Mouse (Mus musculus) kidney, adult 18-20 months (tissue): ENCODE results near the gene Pabpc4.
"Not testable (repeated sequence)": the region's sequence is repeated elsewhere in the genome, so short reads cannot be mapped to it uniquely, and the experiment has no call there.

ENCODE experiments used
- DNase-seq: peaks from one replicate; pipeline ENCODE4 v3.0.0; 2021

The Pabpc4 gene

DNA sequence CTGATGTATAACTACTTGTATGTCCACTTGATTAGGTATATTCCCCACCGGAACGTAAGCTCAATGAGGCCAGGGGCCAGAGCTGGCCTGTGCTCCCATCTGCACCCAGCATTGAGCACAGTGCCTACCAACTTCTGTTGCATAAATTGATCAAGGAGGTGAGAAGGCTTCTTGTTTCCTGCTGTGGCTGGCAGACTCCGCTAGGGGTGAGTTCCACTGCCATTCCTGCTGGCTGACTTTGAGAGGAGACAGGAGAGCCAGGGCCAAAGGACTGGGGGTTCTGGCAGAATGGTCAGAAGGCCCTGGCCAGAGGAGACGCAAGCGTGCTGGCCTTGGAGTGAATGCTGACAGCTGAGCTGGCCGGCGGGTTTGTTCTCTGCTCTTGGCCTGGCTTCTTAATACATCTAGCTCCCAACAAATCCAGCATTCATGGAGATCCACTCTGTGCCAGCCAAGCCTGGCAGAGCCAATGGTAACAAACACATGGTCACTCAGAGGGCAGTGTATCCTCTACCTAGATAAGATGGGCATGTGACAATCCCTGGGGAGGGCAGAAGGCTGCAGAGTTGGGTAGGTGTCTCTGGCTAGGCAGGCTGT lies 13.1 kb upstream of the Pabpc4 start:
- no peak for DNase-seq

DNA sequence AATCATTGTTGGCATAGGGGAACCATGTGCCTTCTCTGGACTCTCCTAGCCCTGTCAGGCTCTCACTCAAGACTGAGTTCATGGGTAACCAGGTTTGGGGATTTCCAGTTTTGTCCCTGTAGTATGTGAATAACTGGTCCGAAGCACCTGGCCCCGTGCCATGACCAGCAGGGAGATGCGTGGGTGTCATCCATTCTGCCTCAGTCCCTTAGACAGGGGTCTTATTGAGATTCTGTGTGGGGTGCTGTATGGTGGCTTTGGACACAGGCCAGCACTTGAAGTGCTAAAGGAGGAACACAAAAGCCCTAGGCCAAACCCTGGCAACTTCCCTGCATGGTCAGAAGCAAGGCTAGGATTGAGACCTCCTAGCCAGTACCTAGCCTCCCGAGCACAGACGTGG lies 9.9 kb upstream of the Pabpc4 start:
- no peak for DNase-seq

DNA sequence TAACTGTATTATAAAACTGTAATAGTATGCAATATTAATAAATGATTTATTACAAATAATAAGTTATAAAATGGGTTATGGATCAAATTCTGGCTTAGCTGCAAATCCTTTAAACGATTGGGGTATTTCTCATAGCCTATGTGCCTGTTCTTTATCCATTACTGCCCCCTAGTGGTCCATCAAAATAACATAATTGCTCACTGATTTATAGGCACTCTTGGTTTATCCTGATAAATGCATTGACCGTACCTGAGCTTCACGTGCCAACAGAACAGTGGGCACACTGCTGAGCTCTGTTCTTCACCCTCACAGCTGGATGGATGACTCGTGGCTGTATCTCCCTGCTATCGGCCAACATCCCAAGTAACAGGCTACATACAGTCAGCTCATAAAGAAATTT lies 7.5 kb upstream of the Pabpc4 start:
- no peak for DNase-seq

DNA sequence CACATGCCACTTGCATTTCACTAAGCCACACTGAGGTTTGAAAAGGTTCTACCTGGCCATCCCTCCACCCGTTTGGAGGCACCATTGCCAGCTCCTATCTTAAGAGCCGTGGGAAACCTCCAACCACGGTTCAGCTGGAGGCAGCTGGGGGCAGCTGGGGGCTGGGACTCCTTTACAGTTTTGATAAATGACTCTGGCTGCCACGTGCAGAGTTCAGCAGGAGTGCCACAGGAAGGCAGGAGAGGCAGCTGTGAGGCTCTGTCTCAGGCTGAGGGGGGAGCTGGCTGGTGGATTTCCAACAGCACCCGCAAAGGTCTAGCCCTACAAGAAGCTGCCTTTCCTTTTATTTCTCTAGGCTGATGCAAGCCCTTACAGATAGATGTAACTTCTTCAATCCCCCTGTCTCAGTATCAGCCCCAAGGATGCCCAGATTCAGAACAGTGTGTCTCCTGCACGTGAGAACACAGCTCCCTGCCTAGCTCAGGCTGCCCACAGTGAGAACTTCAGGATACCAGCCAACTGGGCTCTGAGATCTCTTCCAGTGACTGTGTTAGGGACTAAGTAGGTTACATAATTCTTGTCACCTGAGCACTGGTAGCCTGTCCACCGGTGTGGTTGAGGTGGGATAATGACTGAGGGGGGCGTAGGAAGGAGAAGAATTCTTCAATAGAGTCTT lies 1.9 kb upstream of the Pabpc4 start:
- no peak for DNase-seq

DNA sequence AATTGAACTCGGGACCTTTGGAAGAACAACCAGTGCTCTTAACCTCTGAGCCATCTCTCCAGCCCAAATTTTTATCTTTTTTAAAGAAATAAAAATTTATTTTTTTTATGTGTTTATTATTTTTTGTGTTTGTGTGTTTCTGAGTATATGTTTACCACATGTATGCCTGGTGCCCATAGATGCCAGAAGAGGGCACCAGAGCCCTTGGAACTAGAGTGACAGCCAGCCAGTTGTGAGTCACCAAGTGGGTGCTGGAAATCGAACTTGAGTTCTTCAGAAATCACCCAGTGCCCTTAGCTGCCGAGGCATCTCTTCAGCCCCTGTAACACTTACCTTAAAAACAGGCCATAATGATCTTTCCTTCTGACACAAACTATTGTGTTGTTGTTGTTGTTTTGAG lies 8.9 kb downstream of the Pabpc4 start:
- DNase-seq: no peak

DNA sequence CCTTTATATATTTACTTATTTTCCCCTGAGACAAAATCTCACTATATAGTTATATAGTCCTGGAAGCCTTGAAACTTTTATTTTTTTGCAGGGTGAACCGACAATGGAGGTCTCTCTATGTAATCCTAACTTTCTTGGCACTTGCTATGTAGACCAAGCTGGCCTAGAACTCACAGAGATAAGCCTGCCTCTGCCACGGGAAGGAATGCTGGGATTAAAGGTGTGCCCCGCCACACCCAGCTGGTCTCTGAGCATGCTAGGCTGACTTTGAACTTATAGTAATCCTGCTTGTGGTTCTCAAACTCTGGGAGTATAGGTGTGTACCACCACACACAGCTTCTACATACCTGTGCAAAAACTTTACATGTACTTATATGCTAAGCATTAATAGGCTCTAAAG lies 18.0 kb downstream of the Pabpc4 start:
- DNase-seq: no peak

DNA sequence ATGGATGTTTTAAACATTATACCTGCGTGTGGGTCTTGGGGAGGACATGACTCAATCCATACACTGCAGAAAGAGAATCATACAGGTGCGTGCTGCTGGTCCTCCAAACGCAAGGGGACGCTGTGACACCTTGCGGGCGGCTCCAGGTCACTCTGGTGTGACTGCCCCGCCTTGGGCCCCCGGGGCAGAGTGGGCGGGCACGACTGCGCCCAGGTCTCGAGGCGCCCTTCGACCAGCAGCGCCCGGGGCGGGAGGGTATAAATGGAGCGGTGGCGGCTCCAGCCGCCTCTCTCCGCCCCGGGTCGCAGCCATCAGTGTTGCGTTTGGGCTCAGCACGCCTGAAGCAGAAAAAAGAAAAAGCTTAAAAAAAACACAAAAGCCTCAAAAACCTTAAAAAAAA lies 20.3 kb downstream of the Pabpc4 start:
- peak; percentile 95 for DNase-seq

DNA sequence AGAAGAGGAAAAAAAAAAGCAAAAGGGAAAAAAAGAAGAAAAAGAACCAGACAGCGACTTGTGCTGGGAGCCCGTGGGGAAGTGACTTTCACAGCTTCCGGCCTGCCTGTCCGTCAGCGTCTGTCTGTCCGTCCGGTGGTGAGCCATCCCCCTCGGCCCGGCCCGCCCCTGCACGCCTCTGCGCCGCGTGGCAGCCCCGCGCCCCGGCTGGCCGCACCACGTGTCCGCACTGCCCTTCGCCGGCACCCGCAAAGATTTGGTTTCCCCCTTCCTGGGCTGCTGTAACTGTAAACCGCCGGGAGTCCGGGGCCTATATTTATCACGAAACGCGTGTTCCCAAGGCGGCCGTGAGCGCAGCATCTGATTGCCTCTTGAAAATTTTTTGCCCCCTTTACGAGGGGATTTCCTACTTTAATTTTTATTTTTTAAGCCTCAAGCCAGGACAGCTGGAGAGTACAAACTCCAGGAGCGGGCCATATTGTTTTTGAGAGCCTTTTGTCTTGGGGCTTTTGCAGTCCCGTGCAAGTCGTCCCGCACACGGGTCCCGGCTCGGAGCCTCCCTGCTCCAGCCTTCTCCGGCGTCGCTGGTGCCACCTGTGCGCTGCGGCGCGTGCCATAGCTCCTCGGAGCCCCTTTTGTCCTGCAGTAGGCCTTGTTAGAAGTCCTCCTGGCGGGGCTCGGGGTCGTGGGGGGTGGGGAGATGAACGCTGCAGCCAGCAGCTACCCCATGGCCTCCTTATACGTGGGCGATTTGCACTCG lies 20.9 kb downstream of the Pabpc4 start:
- DNase-seq: peak; percentile 52

DNA sequence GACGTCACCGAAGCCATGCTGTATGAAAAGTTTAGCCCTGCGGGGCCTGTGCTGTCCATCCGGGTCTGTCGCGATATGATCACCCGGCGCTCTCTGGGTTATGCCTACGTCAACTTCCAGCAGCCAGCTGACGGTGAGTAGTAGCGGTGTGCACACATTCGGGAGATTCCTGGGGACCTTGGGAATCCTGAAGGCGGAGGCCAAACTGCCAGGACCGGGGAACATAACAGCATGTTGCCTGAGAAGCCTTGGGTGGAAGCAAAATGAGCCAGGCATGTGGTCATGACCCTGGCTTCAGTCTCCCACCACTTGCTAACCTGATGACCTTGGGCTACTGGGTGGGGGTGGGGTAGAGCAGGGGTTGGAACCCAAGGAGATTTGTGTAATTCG lies 21.5 kb downstream of the Pabpc4 start:
- peak; percentile 41 for DNase-seq

DNA sequence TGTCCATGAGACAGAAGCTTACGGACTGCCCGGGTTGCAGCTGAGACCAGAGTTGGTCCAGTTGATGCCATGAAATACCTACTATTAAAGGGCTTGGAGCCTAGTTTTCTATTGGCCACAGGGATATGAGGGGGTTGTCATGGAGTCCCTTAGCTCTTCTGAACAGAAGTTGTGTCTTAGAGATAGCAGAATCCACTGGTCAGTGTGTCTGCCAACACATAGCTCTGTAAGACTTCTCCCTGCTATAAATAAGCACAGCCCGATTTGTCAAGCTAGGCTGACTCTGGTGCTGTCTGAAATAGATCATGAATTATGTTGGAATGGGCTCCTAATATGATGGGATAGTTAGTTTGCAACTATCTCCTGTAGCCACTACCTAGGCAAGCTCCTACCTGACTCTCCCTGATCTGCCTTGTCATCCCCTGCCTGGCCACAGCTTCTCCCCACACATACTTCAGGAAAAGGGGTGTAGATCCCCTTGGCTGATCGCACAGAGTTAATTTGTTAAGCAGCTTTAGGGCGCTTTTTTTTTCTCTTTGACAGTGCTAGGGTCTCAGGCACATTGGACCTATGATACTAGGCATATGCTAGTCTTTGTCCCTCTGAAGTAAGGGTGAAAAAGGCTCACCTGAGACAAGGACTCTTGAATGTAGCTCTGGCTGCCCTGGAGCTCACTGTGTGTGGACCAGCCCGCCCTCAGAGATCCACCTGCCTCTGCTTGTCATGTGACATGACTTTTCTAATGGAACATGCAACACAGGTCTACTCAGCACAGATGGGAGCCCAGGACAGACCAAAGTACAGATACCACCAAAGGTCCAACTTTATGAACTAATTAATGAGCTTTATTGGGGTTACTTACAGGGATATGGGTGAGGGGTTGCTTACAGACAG lies 22.8 kb downstream of the Pabpc4 start:
- no peak for DNase-seq

DNA sequence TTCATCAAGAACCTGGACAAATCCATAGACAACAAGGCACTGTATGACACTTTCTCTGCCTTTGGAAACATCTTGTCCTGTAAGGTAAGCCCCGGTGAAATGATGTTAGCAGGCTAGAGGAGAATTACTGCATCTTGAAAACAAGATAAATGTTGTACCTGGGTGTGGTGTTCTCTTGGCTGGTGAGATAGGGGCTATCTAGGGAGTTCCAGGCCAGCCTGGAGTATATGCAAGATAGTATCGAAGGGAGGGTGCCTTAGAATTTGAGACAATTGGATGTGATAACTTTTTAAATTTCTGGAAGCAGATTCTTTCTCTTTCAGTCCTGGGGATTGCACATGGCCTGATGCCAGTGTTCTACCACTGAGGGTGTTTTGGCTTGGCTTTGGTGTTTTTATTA lies 24.6 kb downstream of the Pabpc4 start:
- no peak for DNase-seq

DNA sequence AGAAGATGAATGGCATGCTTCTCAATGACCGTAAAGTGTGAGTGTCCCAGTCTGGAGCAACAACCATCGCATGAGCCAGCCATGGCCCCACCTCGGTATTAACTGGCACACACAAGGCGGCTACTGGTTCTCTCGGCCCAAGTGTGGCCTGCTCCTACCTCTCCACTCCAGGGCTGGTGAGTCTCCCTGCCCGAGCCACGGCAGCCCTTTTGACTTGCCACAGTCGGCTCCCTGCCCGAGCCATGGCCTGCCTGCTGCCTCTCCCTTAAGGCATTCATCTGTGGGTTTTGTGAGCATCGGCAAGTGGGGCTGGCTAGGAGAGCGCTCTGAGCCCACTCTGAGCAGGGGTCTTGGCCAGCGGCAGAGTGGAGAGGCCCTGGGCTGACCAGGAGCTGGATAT lies 26.9 kb downstream of the Pabpc4 start:
- no peak for DNase-seq

DNA sequence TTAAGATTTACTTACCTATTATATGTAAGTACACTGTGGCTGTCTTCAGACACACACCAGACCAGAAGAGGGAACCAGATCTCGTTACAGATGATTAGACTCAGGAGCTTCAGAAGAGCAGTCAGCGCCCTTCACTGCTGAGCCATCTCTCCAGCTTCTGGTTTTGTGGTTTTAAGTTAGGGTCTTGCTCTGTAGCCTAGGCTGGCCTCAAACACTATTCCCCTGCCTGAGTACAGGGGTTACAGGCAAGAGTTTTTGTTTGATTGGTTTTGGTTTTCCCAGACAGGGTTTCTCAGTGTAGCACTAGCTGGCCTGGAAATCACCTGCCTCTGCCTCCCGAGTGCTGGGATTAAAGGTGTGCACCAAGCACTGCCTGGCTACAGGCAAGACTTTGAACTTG lies 30.2 kb downstream of the Pabpc4 start:
- no peak for DNase-seq

DNA sequence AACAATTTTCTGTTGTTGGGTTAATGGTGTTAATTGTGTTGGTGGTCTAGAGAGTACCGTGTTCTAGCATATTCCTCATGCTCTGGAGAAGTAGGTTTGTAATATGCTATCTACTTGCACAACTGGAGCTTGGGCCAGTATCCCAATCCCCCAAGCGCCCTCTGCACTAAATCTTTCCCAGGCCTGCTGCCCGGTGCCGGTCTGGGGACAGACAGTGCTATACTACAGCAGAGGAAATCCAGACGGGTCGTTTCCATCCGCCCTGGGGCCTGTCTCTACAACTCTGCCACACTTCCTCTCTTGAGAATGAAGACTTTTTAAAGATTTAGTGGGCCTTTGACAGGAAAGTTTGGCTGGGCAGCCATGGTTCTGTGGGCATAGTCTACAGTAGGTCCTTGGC lies 30.8 kb downstream of the Pabpc4 start:
- no peak for DNase-seq

DNA sequence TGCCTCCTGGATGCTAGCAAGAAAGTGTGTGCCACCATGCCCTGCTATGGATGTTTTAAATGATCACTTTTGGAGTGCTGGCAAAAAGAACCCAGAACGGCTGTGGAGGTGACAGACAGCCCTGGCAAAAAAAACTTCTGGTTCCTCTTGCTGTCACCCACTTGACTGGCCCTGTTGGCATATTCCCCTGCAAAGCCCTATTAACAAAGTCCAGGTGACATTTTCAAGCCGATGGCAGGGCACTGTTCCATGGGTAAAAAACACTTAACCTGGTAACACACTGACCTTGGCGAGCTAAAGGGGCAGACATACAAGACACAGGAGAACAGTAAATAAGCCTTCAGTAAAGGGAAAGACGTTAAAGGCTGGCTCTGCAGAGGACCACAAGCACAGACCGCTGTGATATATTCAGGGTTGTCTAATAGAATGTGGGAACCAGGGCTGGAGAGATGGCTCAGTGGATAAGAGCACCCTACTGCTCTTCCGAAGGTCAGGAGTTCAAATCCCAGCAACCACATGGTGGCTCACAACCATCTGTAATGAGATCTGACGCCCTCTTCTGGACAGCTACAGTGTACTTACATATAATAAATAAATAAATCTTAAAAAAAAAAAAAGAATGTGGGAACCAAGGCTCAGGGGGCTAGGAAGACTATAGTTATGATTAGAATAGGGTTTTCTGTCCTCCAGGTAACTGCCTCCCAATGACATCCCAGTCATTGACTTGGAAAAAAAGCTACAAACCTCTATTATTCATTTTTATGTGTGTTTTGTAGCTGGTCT lies 31.7 kb downstream of the Pabpc4 start:
- no peak for DNase-seq

DNA sequence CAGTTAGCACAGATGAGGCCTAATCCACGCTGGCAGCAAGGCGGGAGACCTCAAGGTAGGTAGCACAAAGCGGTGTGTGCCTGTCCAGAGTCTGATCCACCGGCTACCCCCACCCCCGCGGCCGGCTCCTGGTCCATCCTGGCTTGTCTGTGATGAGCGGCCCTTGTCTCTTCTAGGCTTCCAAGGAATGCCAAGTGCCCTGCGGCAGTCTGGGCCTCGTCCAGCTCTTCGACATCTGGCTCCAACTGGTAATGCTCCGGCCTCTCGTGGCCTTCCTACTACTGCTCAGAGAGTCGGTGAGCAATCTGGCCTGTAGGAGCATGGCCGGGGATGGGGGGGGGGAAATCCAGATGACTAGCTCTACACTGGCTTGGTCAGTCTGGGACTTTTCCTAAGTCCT lies 32.9 kb downstream of the Pabpc4 start:
- DNase-seq: not testable (repeated sequence)

DNA sequence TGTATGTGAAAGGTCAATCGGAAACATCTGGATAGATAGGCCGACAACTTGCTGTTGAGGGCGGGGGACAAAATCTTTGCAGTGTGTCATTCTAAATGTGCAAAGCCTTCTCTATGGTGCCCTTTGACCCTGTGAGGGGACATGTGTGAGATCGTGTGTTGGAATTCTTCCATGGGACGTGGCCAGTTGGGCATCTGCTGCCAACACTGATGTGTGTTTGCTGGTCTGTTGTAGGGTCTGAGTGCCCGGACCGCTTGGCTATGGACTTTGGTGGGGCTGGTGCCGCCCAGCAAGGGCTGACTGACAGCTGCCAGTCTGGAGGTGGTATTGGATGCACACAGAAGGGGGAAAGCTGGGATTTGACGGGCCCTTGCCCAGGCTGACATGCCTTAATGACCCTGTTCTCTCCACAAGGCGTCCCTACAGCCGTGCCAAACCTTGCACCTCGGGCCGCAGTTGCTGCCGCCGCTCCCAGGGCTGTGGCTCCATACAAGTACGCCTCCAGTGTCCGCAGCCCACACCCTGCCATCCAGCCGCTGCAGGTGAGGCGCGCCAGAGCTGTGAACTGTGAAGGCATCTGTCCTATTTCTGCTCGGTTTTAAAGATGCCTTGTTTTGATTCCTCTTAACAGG lies 33.5 kb downstream of the Pabpc4 start:
- DNase-seq: no peak

DNA sequence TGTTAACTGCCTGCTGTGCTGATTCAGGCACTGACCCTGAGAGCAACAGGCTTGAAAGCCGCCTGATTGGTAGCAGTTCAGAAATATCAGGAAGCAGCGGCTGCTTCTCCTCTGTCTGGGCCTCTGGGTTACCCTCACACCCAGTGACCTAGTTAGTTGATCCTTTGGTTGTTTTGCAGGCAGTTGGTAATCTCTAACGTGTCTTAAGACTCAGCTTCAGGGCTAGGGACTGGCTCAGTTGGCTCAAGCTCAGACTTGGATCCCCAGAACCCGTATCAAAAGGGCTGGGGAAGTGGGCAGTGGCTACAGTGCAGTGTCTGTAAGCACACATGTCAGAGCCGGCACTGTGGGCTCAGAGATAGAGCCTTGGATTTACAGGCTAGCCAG lies 34.0 kb downstream of the Pabpc4 start:
- DNase-seq: no peak

DNA sequence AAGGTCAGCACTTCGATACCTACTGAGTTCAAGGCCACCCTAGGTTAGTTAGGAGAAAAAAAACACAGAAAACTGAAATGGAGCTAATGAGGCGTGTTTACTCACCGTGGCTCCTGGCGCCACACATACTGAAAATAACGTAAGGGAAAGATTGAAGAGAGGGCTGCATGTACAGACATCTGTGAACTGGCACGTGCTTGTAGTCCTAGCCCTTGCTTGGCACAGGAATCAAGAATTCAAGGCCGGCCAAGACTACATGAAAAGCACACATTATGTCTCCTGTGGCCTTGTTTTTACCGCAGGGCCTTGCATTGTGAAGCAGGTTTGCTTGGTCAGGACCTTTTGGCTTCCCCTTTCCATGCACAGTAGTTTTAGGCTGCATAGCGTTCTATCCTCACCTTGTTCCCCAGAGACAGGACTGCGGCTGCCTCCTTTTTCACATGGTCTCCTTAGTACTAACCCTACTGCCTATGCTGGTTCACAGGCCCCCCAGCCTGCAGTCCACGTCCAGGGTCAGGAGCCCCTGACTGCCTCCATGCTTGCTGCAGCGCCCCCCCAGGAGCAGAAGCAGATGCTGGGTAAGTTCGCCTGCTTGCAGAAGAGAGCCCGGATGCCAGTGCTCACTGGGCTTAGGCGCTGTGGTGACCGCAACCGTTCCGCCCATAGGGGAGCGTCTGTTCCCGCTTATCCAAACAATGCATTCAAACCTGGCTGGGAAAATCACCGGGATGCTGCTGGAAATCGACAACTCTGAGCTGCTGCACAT lies 35.2 kb downstream of the Pabpc4 start:
- no peak for DNase-seq

DNA sequence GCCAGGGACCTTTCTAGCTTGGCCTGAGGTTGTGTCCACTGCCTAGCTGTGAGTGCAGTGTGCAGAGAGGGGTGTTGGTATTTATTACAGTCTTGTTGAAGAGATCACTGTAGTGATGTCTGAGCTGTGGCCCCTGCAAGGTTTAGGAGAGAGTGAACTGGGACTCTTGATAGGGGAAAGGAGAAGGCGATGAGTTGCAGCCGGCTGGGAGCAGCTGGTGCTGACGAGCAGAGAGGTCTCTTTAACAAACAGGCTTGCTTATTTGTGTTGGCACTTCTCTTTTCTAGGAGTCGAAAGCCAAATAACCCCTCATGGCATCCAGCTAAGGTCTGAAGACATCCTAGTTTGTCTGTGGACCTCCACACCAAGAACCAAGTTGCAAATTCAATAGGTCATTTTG lies 36.1 kb downstream of the Pabpc4 start:
- no peak for DNase-seq

DNA sequence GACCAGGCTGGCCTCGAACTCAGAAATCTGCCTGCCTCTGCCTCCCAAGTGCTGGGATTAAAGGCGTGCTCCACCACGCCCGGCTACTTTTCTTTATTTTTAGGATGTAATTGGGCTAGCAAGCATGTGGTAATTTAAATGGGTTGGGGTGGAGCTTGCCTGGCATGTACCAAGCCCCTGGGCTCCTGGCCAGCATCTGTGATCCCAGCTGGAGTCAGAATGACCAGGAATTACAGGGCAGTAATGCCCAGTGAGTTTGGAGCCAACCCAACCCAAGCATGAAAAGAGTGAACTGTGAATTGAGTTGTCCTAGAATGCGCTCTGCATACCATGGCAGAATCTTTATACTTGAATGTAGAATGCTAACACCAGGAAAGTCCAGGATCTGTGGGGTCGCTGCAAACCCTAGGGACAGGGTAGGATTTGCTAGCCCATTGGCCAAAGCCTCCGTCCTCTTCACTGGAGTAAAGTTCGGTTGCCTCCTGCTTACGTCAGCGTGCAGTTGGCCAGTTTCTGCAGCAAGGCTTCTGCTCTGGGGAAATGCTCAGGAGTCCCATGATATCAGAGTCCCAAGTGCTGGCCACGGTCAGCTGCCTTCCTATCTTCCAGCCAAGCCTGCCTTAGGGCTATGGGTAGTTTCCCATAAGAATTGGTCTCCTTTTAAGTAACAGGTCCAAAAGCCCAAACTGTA lies 37.0 kb downstream of the Pabpc4 start:
- DNase-seq: peak; percentile 76
